Mouse (Mus musculus) midbrain, embryonic 15.5 days (tissue): ENCODE measurements around the gene Itgb1bp1. TPM values are rescaled to one million over a fixed set of nuclear protein-coding genes. Genes with fewer than 3 reads are reported as not detected.

Source experiments
- ATAC-seq: fragments of 200-750 bp; cut with Nextera tagmentation; replicated peaks from 2 replicates; pipeline ENCODE4 v1.8.0; 2017; ENCODE audit warnings: moderate TSS enrichment
- H3K27ac ChIP-seq: fragments of 300-500 bp; sonication (generic); 2 replicates; pipeline ENCODE4 v1.5.1; 2015; ENCODE audit warnings: mild to moderate bottlenecking, inconsistent platforms
- H3K27me3 ChIP-seq: fragments of 300-500 bp; sonication (generic); replicated peaks from 2 replicates; pipeline ENCODE4 v1.6.1; 2015; ENCODE audit warnings: inconsistent platforms
- H3K36me3 ChIP-seq: fragments of 300-500 bp; sonication (generic); replicated peaks from 2 replicates; pipeline ENCODE4 v1.6.1; 2015; ENCODE audit warnings: inconsistent platforms
- H3K4me1 ChIP-seq: fragments of 300-500 bp; sonication (generic); 2 replicates; pipeline ENCODE4 v1.6.1; 2015; ENCODE audit warnings: inconsistent platforms
- H3K4me2 ChIP-seq: fragments of 300-500 bp; sonication (generic); 2 replicates; pipeline ENCODE4 v1.6.1; 2015; ENCODE audit warnings: inconsistent platforms, mild to moderate bottlenecking, moderate library complexity
- H3K4me3 ChIP-seq: fragments of 300-500 bp; sonication (generic); 2 replicates; pipeline ENCODE4 v1.5.1; 2015; ENCODE audit warnings: mild to moderate bottlenecking, inconsistent platforms
- H3K9ac ChIP-seq: fragments of 300-500 bp; sonication (generic); 2 replicates; pipeline ENCODE4 v1.6.1; 2015; ENCODE audit warnings: mild to moderate bottlenecking, inconsistent platforms
- H3K9me3 ChIP-seq: fragments of 300-500 bp; sonication (generic); 2 replicates; pipeline ENCODE4 v1.6.1; 2016; ENCODE audit warnings: inconsistent platforms
- WGBS: fragments of 180-500 bp; shearing (Covaris S2); methylation state at CpG from one replicate; pipeline ENCODE4 v1.1.7; 2015; ENCODE audit warnings: mixed read lengths; 5-methylcytosine and 5-hydroxymethylcytosine counted together
- polyA plus RNA-seq: library from polyadenylated mRNA; unstranded; fragments of >200 nt; fragmentation: Nextera tagmentation; extraction: Ambion mirVana; gene quantifications from 2 replicates; pipeline ENCODE4 v1.2.1, GENCODE M21; 2015

Gene Itgb1bp1
- polyA plus RNA-seq, 1 experiment from 2014 or later: 32.5 TPM

DNA sequence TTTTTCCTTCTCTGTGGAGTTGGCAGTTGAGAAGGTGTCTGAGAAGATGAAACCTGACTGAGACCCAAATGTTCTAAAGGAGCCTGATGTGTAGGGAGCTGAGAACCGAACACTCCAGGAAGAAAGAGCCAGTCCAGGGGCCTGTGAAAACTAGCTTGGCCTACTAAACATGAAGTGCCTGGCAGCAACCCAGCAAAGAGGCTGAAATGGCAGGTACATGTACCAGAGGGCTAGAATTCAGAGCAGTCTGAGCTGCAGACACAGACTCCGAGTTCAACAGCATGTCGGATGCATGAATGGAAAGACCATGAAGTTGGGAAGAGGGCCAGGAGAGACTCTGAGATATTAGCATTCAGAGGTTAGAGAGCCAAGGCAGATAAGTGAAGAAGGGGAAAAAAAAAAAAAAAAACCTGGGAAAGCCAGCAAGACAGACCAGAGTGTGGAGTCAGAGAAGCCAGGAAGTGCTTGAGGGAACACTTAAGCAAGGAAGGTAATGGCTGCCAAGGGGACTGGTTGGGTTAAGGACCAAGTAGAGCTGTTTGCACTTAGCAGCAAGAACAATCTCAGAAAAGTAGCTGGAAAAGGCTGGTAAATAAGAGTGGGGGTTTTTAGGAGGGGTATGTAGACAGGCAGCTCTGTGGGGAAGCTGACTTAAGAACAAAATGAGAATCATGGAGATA, 2.8 kb upstream of the Itgb1bp1 start:
- Histone ChIP-seq H3K9me3 (no peaks in the 10 kb centered on the region), H3K4me1 (peaks cover 39% of the 10 kb centered on the region), H3K36me3 (peaks cover 22% of the 10 kb centered on the region), H3K4me3 (no peak overlapping the region), H3K9ac (no peak overlapping the region), H3K27me3 (no peaks in the 10 kb centered on the region), H3K27ac (no peak overlapping the region), H3K4me2 (no peak overlapping the region)
- 90% methylated on average over 3 of the region's 3 CpGs for WGBS
- ATAC-seq: no peak

DNA sequence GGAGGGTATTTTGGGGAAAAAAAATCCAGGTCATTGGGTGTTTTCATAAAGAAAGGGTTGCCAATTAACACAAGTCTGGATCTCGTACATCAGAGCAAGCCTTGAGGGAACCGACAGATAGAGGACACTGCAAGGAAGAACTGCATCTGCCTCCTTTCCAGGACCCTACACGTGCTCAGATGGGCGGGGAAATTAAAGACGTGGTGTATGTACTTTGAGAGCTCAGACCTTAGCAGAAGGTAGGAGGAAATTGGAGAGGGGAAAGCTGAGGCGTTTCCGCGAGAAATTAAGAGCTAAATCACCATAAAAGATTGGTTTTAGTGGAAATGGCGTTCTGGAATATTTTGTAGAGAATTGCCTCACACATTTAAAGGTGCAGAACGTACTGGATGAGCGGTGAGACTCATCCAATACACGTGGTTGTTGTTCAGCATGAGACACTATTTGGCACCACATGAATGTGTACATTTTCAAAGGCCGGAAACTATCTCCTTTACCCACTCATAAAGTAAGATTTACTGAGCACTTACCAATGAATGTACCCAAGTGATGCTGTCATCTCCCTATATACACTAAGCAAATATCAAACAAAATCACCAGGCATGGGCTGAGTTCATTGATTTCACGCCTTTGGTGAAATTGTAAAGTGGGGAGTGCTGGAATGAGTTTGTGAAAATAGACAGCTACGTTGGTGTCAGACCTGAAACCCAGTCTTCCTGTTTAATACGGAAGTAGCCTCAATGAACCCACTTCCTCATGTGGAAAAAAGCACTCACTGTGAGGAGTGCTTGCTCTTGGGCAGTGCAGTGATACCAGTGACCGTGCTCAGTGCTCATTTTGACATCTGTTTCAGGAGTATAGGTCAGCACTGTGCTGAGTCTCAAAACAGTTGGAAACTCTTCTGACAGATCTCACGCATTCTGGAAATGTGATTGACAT, 897 bp upstream of the Itgb1bp1 start:
- peak; percentile 71 for ATAC-seq
- no peaks in the 10 kb centered on the region for H3K9me3 ChIP-seq
- peak overlapping the region; percentile 89 for H3K9ac ChIP-seq
- 37% methylated on average over 18 of the region's 18 CpGs for WGBS
- H3K4me3 ChIP-seq: peak overlapping the region; percentile 89
- H3K36me3 ChIP-seq: peaks cover 8% of the 10 kb centered on the region; the same call in 1 of the 2 replicates
- peak overlapping the region; percentile 89 for H3K4me2 ChIP-seq
- peak overlapping the region; percentile 93 for H3K27ac ChIP-seq
- H3K4me1 ChIP-seq: peaks cover 39% of the 10 kb centered on the region
- no peaks in the 10 kb centered on the region for H3K27me3 ChIP-seq

DNA sequence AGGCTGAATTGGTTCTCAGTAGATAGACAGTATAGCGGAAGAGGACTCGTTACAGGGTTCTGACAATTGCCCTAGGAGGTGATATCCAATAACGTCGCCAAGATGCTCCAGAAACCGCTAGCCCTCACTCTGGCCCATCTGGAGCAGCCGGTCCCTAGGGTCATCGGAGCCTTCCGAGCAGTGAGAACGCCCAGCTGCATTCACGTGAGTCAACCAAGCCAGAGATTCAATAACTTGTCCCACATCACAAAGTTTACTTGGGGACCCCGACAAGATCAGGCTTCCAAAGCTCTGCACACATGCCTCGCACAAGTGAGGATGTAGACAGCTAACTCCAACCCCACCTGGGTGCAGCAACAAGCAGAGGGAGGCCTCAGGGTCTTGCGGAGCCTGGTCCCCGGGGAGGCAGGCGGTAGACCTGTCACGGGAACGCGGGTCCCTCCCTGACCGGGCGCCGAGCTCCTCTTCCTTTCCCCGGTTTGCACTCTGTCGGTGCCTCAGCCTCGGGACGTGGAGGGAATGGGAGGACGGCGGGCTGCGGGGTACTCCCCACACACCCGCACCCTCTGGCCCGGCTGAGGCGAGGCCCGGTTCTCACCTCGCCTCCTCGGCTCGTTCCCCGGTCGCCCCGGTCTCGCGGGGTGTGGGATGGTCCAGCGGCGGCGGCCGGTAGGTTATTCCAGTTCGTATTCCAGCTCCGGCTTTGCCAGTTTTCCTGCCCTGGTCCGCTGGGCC, 409 bp downstream of the Itgb1bp1 start:
- ATAC-seq: peak; percentile 15; the same call in 1 of the 2 replicates
- under 1% methylated on average over 43 of the region's 47 CpGs for WGBS
- no peaks in the 10 kb centered on the region for H3K36me3 ChIP-seq

DNA sequence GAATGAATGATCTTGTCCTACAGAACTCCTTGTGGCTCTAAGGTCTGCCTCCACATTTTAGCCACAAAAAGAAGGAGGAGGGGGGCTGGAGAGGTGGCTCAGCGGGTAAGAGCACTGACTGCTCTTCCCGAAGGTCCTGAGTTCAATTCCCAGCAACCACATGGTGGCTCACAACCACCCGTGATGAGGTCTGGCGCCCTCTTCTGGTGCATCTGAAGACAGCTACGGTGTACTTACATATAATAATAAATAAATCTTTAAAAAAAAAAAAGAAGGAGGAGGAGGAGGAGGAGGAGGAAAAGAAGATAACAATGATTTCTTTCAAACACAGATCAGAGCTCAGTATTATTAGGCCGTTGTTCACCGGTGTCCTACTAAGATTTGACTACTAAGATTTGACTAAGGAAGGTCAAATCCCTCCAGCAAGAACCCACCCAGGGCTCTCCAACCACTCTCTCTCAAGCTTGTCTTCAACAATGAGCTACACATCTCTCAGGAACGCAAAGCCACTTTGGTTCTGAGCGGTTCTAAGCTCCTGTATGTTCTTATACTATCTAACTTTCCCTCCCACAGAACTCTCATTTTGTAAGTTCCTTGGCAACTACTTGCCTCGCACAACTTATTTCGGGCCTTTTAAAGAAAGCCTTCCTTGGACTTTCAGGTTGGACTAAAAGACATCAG, 1.2 kb downstream of the Itgb1bp1 start, which contains the start of gene Cpsf3:
Gene Cpsf3 (plus strand): TSS at position 631 of the 681 bp plus-strand sequence.
- ATAC-seq: no peak

More for the DNA sequence above, 409 bp downstream of the Itgb1bp1 start:
- peak overlapping the region; percentile 89 for H3K9ac ChIP-seq
- H3K27me3 ChIP-seq: no peaks in the 10 kb centered on the region
- peak overlapping the region; percentile 89 for H3K4me3 ChIP-seq
- peaks cover 39% of the 10 kb centered on the region for H3K4me1 ChIP-seq
- H3K4me2 ChIP-seq: peak overlapping the region; percentile 89
- H3K27ac ChIP-seq: peak overlapping the region; percentile 77
- H3K9me3 ChIP-seq: no peaks in the 10 kb centered on the region

DNA sequence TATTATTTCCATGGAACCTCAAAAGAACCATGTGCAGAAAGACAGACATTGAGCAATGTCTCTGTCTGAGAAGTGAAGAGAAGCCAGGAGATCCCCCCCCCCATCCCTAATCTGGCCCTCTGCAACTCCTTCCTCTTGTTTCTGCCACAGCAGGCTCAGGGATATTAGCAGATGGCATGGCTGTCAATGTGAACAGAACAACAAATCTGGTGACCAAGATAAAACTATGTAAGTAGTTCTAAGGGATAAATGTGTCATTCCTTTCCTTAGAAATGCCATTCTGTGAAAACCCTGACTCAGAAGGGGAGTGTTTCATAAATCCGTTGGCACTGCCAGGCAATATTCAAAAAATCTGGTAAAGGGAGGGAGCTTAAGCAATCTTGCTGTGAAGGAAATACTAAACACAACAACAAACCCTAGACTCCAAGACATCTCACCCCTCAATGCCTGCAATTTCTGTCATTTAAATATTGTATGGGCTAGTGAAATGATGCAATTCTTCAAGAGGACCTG, 8.7 kb downstream of the Itgb1bp1 start:
- Histone ChIP-seq H3K27me3 (no peaks in the 10 kb centered on the region), H3K9me3 (no peaks in the 10 kb centered on the region), H3K4me2 (no peak overlapping the region), H3K4me1 (no peaks in the 10 kb centered on the region), H3K27ac (no peak overlapping the region), H3K9ac (no peak overlapping the region), H3K4me3 (no peak overlapping the region), H3K36me3 (peaks cover 3% of the 10 kb centered on the region; the same call in 1 of the 2 replicates)
- no peak for ATAC-seq
- 86% methylated on average over 1 of the region's 1 CpGs for WGBS

More for the DNA sequence above, 1.2 kb downstream of the Itgb1bp1 start, which contains the start of gene Cpsf3:
- Histone ChIP-seq H3K36me3 (no peaks in the 10 kb centered on the region), H3K27ac (peak within 1 kb of the TSS; percentile 93), H3K27me3 (no peaks in the 10 kb centered on the region), H3K9ac (peak within 1 kb of the TSS; percentile 89), H3K9me3 (no peaks in the 10 kb centered on the region), H3K4me3 (peak within 1 kb of the TSS; percentile 89), H3K4me1 (peaks cover 39% of the 10 kb centered on the region), H3K4me2 (peak within 1 kb of the TSS; percentile 89)
- 56% methylated on average over 11 of the region's 11 CpGs for WGBS

DNA sequence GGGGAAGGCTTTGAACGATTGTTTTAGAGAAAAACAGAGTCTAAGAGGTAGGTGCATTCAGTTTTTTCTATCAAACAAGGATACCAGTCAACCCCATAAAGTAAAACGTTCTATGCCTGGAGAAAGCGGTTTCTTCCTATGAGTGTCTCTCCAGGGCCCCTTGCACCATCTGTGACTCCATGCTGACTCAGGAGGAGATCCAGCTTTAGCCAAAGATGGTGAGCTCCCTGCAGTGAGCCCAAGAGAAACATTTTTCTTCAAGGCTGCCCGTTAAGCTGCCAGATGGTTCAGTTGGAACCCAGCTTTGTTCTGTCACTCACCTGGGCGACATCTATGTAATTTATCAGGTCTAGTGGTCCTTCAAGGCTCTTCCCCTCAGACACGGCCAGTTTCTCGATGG, 11.6 kb downstream of the Itgb1bp1 start:
- H3K4me1 ChIP-seq: no peaks in the 10 kb centered on the region
- no peak for ATAC-seq
- H3K27me3 ChIP-seq: no peaks in the 10 kb centered on the region
- H3K4me3 ChIP-seq: no peak overlapping the region
- no peaks in the 10 kb centered on the region for H3K9me3 ChIP-seq
- no peak overlapping the region for H3K4me2 ChIP-seq
- peaks cover 25% of the 10 kb centered on the region for H3K36me3 ChIP-seq
- WGBS: 77% methylated on average over 7 of the region's 7 CpGs
- no peak overlapping the region for H3K27ac ChIP-seq
- H3K9ac ChIP-seq: no peak overlapping the region

DNA sequence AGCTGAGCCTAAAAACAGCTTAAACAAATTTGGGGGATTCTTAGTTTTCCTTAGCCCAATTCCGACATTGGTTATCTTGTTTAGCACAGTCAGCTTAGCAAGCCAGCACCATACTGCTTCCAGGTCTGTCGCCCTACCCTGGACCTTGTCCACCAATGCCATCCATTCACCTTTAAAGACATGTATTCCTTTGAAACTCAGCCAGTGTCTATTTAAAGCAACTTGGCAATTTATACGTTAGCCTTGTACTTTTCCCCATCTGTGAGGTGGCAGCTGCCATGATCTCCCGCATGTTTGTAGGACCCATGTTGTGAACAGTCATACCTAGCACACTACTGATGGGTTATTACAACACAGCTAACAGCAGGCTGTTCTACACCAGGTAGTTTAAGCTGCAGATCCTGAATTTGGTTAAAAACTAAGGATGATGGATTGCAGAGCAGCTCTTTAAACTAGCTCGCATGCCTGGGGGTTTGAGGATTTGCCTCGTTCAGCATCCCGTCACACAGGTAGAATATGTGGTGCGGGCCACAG, 17.9 kb downstream of the Itgb1bp1 start:
- Histone ChIP-seq H3K4me1 (no peaks in the 10 kb centered on the region), H3K9ac (no peak overlapping the region), H3K4me3 (no peak overlapping the region), H3K4me2 (no peak overlapping the region), H3K27me3 (no peaks in the 10 kb centered on the region), H3K9me3 (no peaks in the 10 kb centered on the region), H3K36me3 (peaks cover 34% of the 10 kb centered on the region), H3K27ac (no peak overlapping the region)
- no peak for ATAC-seq
- 95% methylated on average over 8 of the region's 8 CpGs for WGBS

DNA sequence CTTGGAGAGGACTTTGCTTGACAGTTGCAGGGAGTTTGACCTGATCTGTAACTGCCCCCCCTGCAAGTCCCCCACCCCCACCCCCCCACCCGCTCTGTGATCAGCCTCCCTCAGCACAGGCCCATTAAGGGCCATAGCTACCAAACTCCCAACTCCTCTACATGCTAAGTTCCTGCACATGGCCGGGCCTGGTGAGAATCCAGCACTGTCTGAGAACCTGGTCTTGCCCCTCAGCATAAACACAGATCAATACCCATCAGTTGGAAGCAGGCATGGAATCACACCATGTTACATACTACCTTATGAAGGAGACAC, 19.3 kb downstream of the Itgb1bp1 start:
- H3K27me3 ChIP-seq: no peaks in the 10 kb centered on the region
- WGBS: 83% methylated on average over 2 of the region's 2 CpGs
- H3K4me1 ChIP-seq: no peaks in the 10 kb centered on the region
- ATAC-seq: no peak; the same call in 1 of the 2 replicates
- H3K4me3 ChIP-seq: no peak overlapping the region
- H3K27ac ChIP-seq: no peak overlapping the region
- H3K36me3 ChIP-seq: peaks cover 33% of the 10 kb centered on the region
- H3K9ac ChIP-seq: no peak overlapping the region
- no peak overlapping the region for H3K4me2 ChIP-seq
- no peaks in the 10 kb centered on the region for H3K9me3 ChIP-seq

DNA sequence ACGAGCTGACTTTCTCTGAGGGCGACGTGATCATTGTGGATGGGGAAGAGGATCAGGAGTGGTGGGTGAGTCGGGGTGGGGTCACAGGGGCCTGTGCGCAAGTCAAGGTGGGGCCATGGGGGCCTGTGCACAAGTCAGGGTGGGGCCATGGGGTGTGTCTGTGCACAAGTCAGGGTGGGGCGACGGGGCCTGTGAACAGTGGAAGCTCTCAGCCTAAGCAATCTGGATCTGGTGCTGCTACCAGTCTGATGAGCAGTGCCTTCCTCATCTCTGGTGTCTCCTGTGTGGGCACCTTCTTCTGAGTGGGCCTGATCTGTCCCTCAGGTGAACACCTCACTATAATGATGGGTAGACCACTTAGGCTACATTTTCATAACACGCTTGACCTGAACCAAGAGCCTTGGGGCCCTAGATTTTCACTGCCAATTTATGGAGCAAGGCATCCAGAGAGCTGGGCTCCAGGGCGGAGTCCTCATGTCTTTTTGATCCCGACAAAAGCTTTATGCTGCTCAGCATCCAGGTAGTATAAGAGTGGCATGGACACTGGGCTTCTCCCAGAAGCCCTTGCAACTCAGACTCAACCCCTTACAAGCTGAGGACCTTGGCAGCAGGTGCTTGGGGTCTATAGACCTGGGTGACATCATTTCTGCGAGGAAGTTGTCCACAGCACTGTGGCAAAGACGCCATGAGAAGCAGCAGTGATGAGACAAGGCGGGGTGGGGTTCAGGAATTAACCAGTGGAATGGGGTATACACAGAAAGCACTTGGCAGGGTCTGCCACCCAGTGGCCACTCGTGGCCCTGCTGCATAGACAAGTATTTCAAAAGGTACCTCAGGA, 19.9 kb downstream of the Itgb1bp1 start:
- WGBS: 75% methylated on average over 14 of the region's 14 CpGs
- Histone ChIP-seq H3K4me3 (no peak overlapping the region), H3K9ac (no peak overlapping the region), H3K36me3 (peaks cover 27% of the 10 kb centered on the region), H3K27me3 (no peaks in the 10 kb centered on the region), H3K4me2 (no peak overlapping the region), H3K27ac (no peak overlapping the region), H3K4me1 (no peaks in the 10 kb centered on the region), H3K9me3 (no peaks in the 10 kb centered on the region)
- ATAC-seq: peak; percentile 92

DNA sequence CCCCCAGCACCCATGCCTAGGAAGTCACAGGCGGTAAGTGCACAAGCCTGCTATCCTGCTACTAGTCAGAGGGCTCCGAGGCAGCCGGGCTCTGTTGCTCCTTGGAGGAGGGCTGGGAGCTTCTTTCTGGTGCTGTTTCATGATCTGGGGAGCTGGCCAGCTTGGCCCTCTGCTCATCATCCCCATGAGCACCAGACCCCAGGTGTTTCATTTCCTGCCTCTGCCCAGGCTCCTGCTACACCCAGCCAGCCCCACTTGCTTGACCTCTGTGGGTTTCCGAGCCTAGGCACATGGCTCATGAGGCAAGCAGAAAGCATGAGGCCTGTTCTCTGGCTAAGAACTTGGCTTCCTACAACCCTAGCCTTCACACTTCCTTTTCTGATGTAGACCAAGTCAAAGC, 20.6 kb downstream of the Itgb1bp1 start:
- no peak overlapping the region for H3K4me3 ChIP-seq
- H3K9ac ChIP-seq: no peak overlapping the region
- no peak overlapping the region for H3K27ac ChIP-seq
- WGBS: 96% methylated on average over 4 of the region's 4 CpGs
- H3K4me1 ChIP-seq: no peaks in the 10 kb centered on the region
- ATAC-seq: no peak
- H3K9me3 ChIP-seq: no peaks in the 10 kb centered on the region
- no peaks in the 10 kb centered on the region for H3K27me3 ChIP-seq
- H3K36me3 ChIP-seq: peaks cover 21% of the 10 kb centered on the region
- no peak overlapping the region for H3K4me2 ChIP-seq

DNA sequence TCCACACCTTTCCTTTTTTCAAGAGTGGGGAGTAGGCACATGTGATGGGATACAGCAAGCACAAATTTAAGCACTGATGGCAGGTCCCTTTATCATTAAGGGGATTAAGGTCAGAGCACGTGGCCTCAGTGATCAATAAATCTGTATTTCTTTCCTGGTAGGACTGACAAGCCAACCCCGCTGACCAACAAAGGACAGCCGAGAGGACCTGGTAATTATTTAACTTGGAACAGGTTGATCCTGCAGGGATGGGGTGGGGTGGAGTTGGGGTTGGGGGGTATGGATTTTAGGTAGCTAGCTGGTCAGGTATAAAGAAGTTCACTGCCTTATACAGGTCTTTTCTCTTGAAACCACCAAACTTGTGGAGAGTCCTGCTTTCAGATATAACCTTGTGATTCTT, 21.1 kb downstream of the Itgb1bp1 start:
- Histone ChIP-seq H3K36me3 (peaks cover 16% of the 10 kb centered on the region; the same call in 1 of the 2 replicates), H3K27me3 (no peaks in the 10 kb centered on the region), H3K27ac (no peak overlapping the region), H3K4me2 (no peak overlapping the region), H3K9me3 (no peaks in the 10 kb centered on the region), H3K4me1 (no peaks in the 10 kb centered on the region), H3K4me3 (no peak overlapping the region), H3K9ac (no peak overlapping the region)
- WGBS: 83% methylated on average over 3 of the region's 3 CpGs
- no peak for ATAC-seq
